Mouse (Mus musculus) heart, adult 9 months (tissue): ENCODE results near the gene Gsg1l2.

Source experiments
- DNase-seq, 2 experiments: peaks; one replicate each; pipeline ENCODE4 v3.0.0; 2022; ENCODE audit warnings: low spot score in 2 of 2

The Gsg1l2 gene

DNA sequence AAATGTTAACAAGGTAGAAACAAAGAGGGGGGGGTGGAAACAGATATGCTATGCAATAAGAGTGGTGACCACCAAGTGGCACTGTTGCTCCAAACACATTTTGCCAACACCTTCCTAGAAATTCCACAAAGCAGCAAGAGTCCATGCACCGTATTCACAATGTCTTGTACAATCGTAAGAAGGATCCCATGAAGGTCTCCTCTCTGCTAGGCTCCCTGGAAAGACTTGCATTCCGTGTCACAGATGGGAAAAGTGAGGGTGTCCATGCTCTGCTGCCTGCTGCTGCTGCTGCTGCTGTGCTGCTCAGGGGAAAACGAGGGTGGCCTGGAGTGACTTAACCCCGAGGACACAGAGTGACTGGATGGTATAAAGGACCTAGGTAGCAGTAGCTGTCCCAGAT lies 45.2 kb downstream of the Gsg1l2 start:
- DNase-seq: no peak

DNA sequence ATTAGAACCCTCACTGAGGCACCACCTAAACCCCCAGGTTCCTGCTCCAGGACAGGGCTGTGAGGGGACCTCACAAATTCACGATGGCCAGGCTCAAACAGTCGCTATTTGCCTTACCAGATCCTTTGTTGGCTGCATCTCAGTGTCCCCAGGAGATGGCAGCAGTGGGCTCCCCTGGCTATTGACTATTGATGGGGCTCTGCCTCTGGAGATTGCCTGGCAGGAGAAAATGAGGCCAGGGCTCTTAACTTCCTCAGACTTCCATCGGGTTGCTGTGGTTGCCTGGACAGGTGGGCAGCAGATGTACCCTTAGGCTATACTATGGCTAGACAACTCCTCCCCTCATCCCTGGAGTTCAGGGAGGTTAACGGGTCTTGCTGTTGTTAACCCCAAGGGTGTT lies 45.8 kb downstream of the Gsg1l2 start:
- DNase-seq: no peak

DNA sequence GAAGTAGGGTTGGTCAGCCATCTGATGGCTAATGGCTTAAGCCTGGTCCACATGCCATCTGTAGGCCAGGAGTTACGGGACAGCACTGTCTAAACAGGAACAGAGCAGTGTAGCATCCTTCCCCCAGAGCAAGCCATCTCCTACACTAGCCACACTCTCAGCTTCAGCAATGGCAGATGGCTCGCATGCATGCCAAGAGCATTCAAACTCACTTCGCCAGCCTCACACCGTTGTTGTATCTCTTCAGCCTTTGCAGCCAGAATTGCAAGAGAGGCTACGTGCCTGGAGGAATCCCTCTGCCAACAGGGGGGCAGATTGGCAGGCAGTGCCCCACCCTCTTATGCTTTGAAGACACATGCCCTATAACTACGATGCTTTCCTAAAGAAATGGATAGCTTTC lies 47.2 kb downstream of the Gsg1l2 start:
- no peak for DNase-seq

DNA sequence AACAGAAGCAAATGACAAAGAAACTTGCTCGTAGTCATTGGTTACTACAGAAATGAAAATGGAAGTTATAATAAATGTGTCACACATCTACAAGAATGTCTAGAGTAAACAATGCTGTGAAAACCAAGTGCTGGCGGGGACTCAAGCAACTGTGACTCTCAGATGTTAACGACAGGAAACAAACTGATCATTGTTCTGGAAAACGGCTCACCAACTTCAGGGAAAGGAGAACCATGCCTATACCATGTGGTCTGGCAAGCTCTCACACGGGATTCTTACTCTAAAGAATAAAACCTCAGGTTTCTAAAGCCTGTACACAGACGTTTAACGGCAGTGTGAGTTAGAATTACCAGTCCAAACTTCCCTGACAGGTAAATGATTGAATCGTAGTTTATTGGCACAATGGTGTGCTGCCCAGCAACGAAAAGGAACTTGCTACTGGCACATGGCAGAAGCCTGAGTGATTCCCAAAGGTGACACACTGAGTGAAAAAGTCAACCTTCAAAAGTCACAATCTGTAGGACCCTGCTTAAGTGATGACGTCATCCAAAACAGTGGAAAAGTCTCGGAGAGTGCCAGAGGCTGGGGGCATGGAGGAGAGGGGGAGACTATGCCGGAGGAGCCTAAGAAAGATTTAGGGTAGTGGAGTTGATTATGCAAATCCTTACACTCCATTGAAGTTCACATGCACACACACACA lies 54.1 kb downstream of the Gsg1l2 start:
- DNase-seq: no peak

DNA sequence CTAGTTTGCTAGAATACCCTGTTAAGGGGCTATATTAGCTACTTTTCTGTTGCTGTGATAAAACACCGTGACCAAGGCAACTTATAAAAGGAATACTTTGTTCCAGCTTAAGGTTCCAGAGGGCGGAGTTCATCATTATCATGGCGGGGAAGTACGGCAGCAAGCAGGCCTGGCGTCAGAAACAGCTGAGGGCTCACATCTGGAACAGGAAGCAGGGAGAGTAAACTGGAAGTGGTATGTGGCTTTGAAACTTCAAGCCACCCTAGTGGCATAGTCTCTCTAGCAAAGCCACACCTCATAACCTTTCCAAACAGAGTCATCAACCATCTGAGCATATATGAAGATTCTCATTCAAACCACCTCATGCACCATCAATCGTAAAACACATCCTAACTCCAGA lies 55.1 kb downstream of the Gsg1l2 start:
- no peak for DNase-seq

DNA sequence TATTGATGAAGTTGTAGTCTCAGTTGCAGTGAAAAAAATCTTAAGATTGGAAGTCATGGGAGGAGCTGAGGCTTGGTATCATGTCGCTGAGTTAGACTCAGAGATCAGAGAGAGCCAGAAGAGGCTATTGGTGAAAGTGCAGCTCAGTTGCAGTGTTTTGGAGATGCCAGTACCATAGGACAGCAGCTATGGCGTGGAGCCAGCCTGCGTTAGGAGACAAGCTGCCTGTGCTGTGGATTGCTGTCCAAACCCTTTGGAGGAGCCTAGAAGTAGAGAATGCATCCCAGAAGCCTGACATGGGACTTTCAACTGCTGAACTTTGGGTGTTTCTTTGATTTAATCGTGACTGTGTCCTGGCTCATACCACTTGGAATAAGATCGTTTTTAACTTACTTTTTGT lies 57.4 kb downstream of the Gsg1l2 start:
- no peak for DNase-seq

DNA sequence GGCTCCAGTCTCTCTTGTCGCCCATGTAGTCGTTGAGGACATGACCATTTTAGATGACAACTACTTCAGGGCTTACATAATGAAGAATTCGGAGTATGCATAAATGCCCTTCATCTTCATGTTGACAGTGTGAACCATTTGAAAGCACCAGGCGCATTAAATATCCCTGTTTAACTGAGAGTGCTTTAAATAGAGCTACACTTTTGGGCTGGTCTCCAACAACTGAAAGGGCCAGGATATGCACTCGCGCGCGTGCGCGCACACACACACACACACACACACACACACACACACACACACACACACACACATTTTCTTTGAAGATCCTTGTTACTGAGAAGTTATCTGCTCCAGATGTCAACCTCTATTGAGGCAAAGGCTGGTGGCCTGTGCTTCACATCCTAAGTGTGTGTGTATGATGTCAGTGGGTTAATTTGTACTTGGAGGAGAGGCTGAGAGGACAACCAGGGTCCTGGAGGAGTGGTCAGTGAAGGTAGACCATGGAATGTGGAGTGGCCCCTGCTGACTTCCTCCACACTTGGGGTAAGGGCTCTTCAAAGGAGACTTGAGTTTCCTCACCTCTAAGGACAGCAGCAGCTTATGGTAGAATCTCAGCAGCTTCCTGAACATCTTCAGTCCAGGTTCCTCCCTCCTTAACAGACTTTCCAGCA lies 61.1 kb downstream of the Gsg1l2 start:
- DNase-seq: no peak
